Mouse (Mus musculus) bone marrow macrophage, adult 2 months (primary cell): ENCODE data around the gene Mtrf1l. TPM values are rescaled to one million over a fixed set of nuclear protein-coding genes. Genes with fewer than 3 reads are reported as not detected.

ENCODE experiments used
- H3K27ac ChIP-seq: 2 replicates; pipeline ENCODE4 v1.5.1; 2012; ENCODE audit warnings: low read depth, low read length; ENCODE audit not compliant: insufficient read depth
- H3K4me1 ChIP-seq: 2 replicates; pipeline ENCODE4 v1.6.1; 2012; ENCODE audit warnings: low read length; ENCODE audit not compliant: control insufficient read depth, insufficient read depth
- H3K4me3 ChIP-seq: 2 replicates; pipeline ENCODE4 v1.5.1; 2012; ENCODE audit warnings: mild to moderate bottlenecking, low read length, moderate library complexity; ENCODE audit not compliant: insufficient read depth
- CTCF ChIP-seq: IDR thresholded peaks from 2 replicates; pipeline ENCODE4 v1.5.1; 2012; ENCODE audit warnings: low read depth, mild to moderate bottlenecking, low read length, moderate library complexity
- POLR2A ChIP-seq: IDR thresholded peaks from 2 replicates; pipeline ENCODE4 v1.6.1; 2012; ENCODE audit warnings: mild to moderate bottlenecking, low read depth, low read length, borderline replicate concordance
- polyA plus RNA-seq: library from polyadenylated mRNA; stranded (reverse); fragments of >200 nt; gene quantifications from 2 replicates; pipeline ENCODE4 v1.2.4, GENCODE M21; 2012; ENCODE audit not compliant: missing spikeins, insufficient read depth, insufficient read length

Mtrf1l gene
- polyA plus RNA-seq, 1 experiment = 14.4 TPM

- no peak for TF ChIP-seq CTCF
- no peak for TF ChIP-seq POLR2A
- H3K27ac ChIP-seq = no peak overlapping the region
- H3K4me3 ChIP-seq = no peak overlapping the region
- no peaks in the 10 kb centered on the region for H3K4me1 ChIP-seq
These were observed 23.2 kb upstream of the Mtrf1l start for GRCm38 (mm10) chr10:5846939-5847338.

- Histone ChIP-seq H3K4me1 (no peaks in the 10 kb centered on the region), H3K4me3 (no peak overlapping the region), H3K27ac (no peak overlapping the region)
- TF ChIP-seq CTCF = no peak
- no peak for TF ChIP-seq POLR2A
These were observed 17.7 kb upstream of the Mtrf1l start for GRCm38 (mm10) chr10:5841369-5841768.

GRCm38 (mm10) chr10:5826336-5827025 lies 2.8 kb upstream of the Mtrf1l start:
- Histone ChIP-seq H3K4me3 (no peak overlapping the region), H3K27ac (no peak overlapping the region), H3K4me1 (peaks cover 11% of the 10 kb centered on the region)
- TF ChIP-seq POLR2A = no peak
- TF ChIP-seq CTCF = no peak

GRCm38 (mm10) chr10:5824779-5825178 lies 1.1 kb upstream of the Mtrf1l start:
- H3K27ac ChIP-seq = peak overlapping the region; percentile 45
- H3K4me1 ChIP-seq = peaks cover 11% of the 10 kb centered on the region
- TF ChIP-seq CTCF (no peak), POLR2A (no peak)
- H3K4me3 ChIP-seq = peak overlapping the region; percentile 75

- TF ChIP-seq CTCF (no peak), POLR2A (no peak)
- Histone ChIP-seq H3K4me1 (peaks cover 11% of the 10 kb centered on the region), H3K4me3 (peak overlapping the region; percentile 75), H3K27ac (peak overlapping the region; percentile 72)
These were observed 395 bp downstream of the Mtrf1l start for GRCm38 (mm10) chr10:5823291-5823739.

GRCm38 (mm10) chr10:5818772-5819171 lies 4.9 kb downstream of the Mtrf1l start:
- TF ChIP-seq CTCF = no peak
- TF ChIP-seq POLR2A = no peak
- Histone ChIP-seq H3K4me3 (no peak overlapping the region), H3K27ac (no peak overlapping the region), H3K4me1 (peaks cover 8% of the 10 kb centered on the region)

GRCm38 (mm10) chr10:5815968-5816367 lies 7.7 kb downstream of the Mtrf1l start:
- Histone ChIP-seq H3K4me1 (no peaks in the 10 kb centered on the region), H3K27ac (no peak overlapping the region), H3K4me3 (no peak overlapping the region)
- TF ChIP-seq CTCF (no peak), POLR2A (no peak)

GRCm38 (mm10) chr10:5813724-5814123 lies 10.0 kb downstream of the Mtrf1l start:
- H3K27ac ChIP-seq = no peak overlapping the region
- TF ChIP-seq CTCF (no peak), POLR2A (no peak)
- H3K4me3 ChIP-seq = no peak overlapping the region
- no peaks in the 10 kb centered on the region for H3K4me1 ChIP-seq

GRCm38 (mm10) chr10:5807683-5808082 lies 16.0 kb downstream of the Mtrf1l start:
- Histone ChIP-seq H3K4me1 (peaks cover 14% of the 10 kb centered on the region), H3K4me3 (no peak overlapping the region), H3K27ac (peak overlapping the region; percentile 91)
- no peak for TF ChIP-seq POLR2A
- TF ChIP-seq CTCF = no peak

- no peak for TF ChIP-seq POLR2A
- TF ChIP-seq CTCF = no peak
- Histone ChIP-seq H3K4me3 (no peak overlapping the region), H3K4me1 (peaks cover 17% of the 10 kb centered on the region), H3K27ac (peak overlapping the region; percentile 91)
These were observed 16.7 kb downstream of the Mtrf1l start for GRCm38 (mm10) chr10:5806996-5807395.

- Histone ChIP-seq H3K4me1 (peaks cover 17% of the 10 kb centered on the region), H3K4me3 (peak overlapping the region; percentile 61), H3K27ac (peak overlapping the region; percentile 91)
- TF ChIP-seq POLR2A = no peak
- no peak for TF ChIP-seq CTCF
These were observed 17.3 kb downstream of the Mtrf1l start for GRCm38 (mm10) chr10:5806416-5806815.
